Mouse (Mus musculus) left cerebral cortex, postnatal 14 days (tissue): ENCODE data around the gene Mef2c. TPM values are rescaled to one million over a fixed set of nuclear protein-coding genes. Genes with fewer than 3 reads are reported as not detected.

ENCODE experiments used
- DNase-seq, 2 experiments: peaks; one replicate each; pipeline ENCODE4 v3.0.0; 2021 to 2022; ENCODE audit warnings: low spot score in 2 of 2, mixed read lengths in 1 of 2
- intact Hi-C: fragments of 180-260 bp; cut with DNase I; formaldehyde crosslinking; loops from one replicate; pipeline ENCODE4 v1.15.1; 2025
- total RNA-seq, 2 experiments: library from RNA; stranded (reverse); gene quantifications; 2 replicates each; pipeline ENCODE4 v1.2.3; 2021

Gene Mef2c
- total RNA-seq, 2 experiments from 2014 or later: 845 to 1,036 TPM

DNA sequence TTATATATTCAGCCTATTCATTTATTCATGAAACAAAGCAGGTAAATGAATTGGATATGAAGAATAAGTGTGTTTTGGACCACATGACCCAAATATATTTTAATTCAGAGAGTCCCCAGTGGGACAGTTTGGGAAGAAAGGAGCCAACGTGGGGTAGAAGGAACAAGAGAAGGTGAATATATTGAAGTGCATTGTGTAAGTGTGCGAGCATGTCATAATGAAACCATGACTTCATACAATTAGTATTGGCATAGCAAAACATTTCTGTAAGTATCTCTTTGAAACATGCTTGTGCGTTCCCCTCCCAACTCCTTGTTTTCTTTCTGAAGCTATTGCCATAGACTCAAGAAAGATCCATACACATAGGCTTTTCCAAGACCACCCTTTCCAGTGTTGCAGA, 147.0 kb downstream of the Mef2c start:
- intact Hi-C loops: loop anchor here (10.0 kb wide), 2 partner anchors 576 to 1886 kb away; no protein-coding TSS in a partner anchor
- DNase-seq: no peak

DNA sequence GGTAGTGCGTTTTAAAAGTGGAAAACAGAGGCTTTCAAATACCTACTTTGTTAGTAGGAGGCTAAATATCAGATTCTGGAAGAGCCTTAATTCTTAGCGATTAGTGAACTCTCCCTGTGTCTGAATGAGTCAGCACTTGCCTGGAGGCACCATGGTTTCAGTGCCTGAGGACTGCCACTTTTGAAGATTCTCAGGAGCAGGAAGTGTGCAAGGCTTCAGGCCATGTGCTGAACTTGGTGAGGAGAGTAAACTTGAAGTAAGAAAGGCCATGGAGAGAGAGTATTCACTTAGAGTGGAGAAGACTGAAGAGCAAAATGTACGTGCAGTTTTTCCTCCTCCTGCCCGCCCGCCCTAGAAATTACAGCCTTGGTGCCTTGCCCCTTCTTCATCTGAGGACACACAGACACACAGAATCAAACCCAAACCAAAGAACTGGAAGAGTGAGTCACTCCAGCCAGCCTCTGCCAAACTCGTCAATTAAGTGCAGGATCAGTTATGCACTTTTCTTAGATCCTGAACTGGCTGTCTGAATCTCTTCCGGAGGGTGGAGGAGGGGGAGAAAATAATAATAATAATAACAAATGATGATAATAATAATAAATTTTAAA, 148.2 kb downstream of the Mef2c start:
- intact Hi-C loops: loop anchor here (10.0 kb wide), 2 partner anchors 577 to 1887 kb away; no protein-coding TSS in a partner anchor
- no peak for DNase-seq

DNA sequence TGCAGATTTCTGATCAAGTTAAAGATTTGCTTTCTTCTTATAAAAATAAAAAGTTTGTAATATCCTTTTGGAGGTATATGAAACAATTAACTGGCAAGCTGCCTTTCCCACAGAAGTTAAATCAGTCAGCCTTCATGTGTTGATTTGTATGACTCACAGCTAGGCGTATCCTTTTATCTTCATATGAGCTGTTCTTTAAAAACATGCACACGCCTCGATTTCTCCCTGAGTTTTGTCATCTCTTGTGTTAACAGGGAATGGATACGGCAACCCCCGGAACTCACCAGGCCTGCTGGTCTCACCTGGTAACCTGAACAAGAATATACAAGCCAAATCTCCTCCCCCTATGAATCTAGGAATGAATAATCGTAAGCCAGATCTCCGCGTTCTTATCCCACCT, 148.7 kb downstream of the Mef2c start:
- intact Hi-C loops: loop anchor here (10.0 kb wide), 2 partner anchors 578 to 1888 kb away; no protein-coding TSS in a partner anchor
- no peak for DNase-seq

DNA sequence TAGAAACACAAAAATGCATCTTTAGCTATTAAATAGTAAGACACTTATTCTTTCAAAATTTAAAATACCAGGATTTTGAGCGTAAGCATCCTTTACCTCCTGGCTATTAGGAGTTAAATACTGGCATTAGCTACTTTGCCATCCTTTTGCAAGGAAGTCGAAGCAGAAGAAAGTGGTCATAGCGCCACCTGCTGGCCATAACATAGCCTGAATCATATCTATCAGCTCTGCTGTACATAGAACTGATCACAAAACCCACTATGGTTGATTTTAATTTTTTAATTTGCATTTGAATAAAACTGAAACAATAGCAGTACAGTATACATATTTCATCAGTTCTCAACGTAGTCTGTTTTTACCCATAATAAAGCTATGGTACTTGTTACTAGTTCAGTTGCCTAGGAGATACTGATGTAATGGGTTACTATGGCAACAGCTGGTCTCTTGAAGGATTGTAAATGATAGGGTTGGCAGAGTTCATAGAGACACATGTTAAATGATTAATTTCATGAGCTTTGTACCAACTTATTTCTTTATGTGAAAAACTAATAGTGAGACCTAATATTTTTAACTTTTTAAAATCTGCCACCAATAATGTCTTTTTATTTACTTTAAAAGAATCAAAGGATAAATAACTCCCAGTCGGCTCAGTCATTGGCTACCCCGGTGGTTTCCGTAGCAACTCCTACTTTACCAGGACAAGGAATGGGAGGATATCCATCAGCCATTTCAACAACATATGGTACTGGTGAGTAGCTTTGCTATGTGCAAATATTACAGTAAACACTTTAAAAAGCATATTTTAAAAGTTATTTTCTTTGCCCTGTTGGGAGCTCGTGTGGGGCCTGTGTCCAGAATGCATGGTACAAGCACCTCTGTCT, 151.3 kb downstream of the Mef2c start:
- intact Hi-C loops: loop anchor here (5.0 to 10.0 kb wide), 5 partner anchors 128 to 1890 kb away; no protein-coding TSS in a partner anchor
- peak; percentile 92 to 95 for DNase-seq

DNA sequence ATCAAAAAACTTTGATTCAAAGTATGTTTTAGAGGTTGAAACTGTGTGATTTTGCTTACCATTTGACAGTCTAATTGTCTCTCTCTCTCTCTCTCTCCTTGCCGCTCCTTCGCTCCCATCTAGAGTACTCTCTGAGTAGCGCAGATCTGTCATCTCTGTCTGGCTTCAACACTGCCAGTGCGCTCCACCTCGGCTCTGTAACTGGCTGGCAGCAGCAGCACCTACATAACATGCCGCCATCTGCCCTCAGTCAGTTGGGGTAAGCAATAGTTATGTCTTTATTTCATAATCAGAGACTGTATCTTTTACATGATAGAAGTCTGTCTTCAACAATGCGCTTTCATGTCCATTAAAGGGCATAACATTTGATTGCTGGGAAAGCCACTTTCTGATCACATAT, 152.3 kb downstream of the Mef2c start:
- intact Hi-C loops: loop anchor here (5.0 to 10.0 kb wide), 5 partner anchors 129 to 1891 kb away; no protein-coding TSS in a partner anchor
- peak; percentile 48 to 60 for DNase-seq

DNA sequence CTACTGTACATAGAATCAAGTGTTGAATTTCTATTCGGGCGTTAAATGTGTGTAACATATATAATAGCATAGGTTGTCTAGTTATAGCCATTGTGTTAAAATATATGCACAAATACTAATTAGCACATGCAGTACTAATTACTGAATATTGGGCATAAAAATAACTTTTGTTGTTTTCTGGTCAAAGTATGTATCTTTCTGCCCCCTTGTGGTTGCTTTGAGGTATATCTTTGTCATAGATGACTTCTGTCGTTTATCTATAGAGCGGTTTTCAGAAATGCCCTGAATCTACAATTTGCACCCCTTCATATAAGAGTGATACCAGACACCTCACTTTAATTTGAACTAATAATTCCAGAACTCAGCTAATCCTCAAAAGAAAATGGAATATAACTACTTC, 152.9 kb downstream of the Mef2c start:
- DNase-seq: no peak
- intact Hi-C loops: loop anchor here (5.0 to 10.0 kb wide), 5 partner anchors 129 to 1892 kb away; no protein-coding TSS in a partner anchor

DNA sequence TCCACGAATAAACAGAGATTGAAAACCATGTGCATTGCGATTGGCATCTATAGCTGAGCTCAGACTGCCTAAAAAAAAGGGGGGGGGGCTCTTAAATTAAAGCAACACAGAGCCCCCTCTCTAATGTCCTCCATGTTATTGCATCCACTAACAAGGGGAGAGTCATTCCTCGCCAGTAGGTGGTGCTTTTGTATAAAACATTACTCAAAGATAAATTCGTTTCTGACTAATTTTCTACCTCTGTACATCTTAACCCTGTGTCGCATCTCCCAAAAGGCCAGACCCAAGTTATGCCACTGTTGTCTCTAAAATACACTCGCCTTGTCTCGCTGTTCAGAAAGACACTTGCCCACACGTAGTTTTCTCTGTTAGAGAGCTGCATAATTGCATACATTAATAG, 156.9 kb downstream of the Mef2c start:
- intact Hi-C loops: loop anchor here (5.0 kb wide), 2 partner anchors 52 to 687 kb away; no protein-coding TSS in a partner anchor
- DNase-seq: no peak

DNA sequence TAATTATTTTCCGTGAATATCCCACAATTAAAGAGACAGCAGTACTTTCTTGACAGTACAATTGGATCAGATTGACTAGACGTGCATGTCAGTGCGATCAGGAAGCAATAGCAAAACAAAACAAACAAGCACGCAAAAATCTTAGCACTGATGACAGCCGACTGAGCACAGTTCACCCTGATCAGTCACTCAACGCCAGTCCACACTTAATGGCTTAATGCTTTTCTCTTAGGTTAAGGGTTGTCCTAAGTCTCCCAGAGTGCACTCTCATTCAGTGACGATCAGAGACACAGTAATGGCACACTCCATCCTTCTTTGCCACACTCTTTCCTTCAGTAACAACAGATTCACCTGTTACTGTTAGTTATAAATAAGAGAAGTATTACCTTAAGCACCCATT, 157.3 kb downstream of the Mef2c start:
- intact Hi-C loops: loop anchor here (5.0 kb wide), 2 partner anchors 51 to 686 kb away; no protein-coding TSS in a partner anchor
- DNase-seq: no peak

DNA sequence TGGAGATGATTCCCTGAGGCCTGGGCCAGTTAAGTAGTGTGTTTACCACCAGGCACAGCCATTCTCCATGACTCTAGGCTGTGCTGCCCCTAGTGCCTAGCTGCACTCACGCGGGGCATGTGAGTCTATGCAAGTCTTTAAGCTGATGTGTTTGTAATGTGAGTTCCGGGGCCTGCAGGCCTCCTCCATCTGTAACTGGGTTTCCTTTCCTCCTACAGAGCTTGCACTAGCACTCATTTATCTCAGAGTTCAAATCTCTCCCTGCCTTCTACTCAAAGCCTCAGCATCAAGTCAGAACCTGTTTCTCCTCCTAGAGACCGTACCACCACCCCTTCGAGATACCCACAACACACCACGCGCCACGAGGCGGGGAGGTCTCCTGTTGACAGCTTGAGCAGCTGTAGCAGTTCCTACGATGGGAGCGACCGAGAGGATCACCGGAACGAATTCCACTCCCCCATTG, 158.3 kb downstream of the Mef2c start:
- intact Hi-C loops: loop anchor here (5.0 kb wide), 2 partner anchors 50 to 685 kb away; no protein-coding TSS in a partner anchor
- DNase-seq: peak in 1 of 2 experiments; percentile 62

DNA sequence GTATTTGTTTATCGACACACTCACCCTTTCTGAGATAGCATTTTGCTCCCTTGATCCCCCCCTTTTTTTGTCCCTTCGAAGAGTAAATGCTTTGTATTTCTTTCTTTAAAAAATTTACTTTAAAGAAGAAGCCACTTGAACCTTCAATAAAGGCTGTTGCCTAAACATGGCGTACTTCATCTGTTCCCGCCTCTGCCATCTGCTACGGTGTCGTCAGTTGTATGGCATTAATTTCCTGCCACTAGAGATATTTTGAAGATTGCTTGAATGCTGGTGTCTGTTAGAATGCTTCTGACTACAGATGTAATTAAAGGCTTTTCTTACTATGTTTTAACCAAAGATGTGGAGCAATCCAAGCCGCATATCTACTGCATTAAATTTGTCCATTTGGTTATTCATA, 162.3 kb downstream of the Mef2c start:
- DNase-seq: no peak
- intact Hi-C loops: no loop called here

DNA sequence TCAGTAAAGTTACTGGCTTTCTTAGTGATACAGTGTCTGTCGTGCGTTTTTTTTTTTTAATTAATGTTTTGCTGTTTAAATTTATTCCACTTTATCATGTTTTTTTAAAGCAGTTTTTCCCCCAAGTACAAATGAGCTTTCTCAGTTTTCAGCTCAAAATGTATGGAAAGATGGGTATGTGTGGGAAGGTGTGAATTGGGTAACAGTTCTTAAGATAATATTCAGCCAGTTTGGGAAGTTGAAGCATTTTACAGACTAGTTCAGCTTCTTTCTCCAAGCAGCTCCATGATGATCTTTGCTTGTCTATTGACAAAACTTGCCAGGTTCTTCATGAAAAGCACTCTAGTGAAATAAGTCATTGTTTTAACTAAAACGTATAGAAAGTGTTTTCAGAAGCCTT, 163.2 kb downstream of the Mef2c start:
- intact Hi-C loops: no loop called here
- DNase-seq: no peak

DNA sequence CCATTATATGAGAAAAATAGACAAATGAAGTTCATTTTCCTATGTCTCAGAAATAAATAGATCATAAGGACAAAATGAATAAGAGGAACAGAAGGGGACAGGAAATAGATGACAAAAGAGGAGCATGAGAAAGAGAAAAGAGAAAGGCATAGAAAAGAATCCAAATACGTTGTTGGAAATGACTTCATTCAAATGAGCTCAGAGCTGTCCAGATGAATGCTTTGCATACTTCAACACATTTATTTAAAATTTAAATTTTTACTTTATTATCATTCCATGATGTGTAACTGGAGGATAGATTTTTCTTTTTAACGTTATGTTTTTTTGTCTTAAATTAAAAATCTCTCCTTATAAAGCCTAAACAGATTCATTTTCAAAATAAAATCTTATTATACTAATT, 203.8 kb downstream of the Mef2c start:
- intact Hi-C loops: no loop called here

DNA sequence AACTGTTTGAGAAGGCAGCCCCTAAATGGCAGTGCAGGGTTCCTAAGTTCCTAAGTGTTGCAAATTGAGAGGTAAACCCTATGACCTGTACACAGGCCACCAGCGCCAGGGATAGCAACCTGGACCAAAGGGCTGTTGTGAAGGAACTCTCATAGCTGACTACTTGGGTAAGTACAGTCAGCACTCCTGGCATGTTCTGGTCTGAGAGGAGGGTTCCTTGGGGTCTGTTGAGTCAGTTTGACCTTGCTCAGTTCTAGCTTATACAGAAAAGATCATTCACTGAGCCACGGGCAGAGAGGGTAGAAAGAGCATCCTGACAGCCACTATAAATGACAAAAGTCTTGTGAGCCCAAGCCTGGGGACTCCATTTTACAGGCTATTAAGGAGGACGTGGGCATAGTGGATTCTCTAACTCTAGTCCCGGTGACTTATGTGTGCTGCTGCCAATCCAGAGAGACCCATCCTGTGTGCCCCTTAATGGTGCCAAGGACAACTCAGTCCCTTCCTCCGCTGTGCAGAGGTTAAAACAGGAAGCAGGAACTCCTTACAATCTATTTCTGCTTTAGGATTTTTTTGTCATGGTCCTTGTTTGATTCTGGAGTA, 209.0 kb downstream of the Mef2c start:
- DNase-seq: peak in 1 of 2 experiments; percentile 8
- intact Hi-C loops: loop anchor here (5.0 kb wide), 1 partner anchor 51 kb away; no protein-coding TSS in a partner anchor

More for the DNA sequence above, 203.8 kb downstream of the Mef2c start:
- DNase-seq: no peak

DNA sequence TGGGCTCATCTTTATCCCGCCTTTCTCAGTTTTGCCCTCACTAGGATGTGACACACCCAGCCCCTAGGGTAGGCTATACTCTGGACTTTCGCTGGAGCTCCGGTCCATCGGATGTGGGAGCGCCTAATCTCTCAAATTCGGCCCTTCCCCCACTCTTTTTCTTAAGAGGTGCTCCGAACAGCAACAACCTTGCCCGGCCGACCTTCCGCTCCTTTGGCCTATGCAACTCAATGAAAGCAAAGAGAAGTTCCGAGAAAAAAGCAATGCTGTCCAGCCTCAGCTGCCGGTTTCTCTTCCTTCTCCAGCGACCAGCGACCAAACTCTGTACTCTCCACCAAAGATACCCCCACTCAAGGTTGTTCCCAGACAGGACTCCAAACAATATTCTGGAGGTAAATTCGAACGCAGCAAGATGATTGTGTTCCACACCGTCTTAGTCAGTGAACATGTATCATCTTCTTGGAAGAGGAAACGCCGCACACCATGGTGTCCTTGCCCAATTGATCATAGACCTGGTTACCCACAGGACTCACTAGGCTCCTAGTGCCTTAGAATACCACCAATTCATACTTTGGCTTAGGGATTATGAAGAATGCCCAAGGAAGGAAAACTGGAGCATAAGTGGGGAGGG, 209.9 kb downstream of the Mef2c start:
- peak; percentile 20 to 23 for DNase-seq

DNA sequence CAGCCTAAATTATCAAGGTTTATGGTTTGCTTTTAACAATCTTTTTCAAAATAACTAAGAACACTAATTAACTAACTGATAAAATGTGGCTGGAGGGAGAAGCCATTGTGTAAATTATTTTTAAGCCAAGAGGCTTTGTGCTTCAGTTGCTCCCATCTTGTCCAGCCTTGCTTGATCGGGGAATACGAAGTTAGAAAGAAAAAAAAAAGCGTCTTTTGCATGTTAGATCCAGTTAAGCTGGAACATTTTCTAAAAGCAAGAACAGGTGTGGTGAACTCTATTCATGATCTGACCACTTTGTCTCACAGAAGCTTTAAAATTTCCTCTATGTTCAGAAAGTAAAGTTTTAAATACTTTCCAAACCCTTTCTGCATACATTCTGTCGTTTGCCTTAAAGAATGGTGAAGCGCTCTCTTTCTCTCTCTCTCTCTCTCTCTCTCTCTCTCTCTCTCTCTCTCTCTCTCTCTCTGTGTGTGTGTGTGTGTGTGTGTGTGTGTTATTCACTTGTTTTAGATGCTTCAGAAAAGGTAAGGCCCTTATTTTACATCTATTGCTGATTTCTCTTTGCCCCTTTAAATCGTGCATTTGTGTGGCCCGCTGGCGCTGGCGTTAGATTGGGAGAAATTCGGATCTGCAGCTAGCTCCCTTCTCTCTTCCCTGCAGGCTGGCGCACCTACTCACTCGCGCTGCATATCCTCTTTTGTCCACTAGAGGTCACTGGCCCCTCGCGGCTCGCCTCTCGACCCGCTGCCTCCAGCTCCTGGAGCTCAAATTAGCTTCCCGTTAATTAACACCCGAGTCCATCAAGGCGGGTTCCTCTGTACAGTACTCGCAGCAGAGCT, 210.9 kb downstream of the Mef2c start:
- intact Hi-C loops: loop anchor here (2.0 to 5.0 kb wide), 2 partner anchors 52 to 634 kb away; no protein-coding TSS in a partner anchor
- peak; percentile 96 for DNase-seq

More for the DNA sequence above, 209.9 kb downstream of the Mef2c start:
- intact Hi-C loops: loop anchor here (2.0 to 5.0 kb wide), 2 partner anchors 51 to 635 kb away; no protein-coding TSS in a partner anchor

DNA sequence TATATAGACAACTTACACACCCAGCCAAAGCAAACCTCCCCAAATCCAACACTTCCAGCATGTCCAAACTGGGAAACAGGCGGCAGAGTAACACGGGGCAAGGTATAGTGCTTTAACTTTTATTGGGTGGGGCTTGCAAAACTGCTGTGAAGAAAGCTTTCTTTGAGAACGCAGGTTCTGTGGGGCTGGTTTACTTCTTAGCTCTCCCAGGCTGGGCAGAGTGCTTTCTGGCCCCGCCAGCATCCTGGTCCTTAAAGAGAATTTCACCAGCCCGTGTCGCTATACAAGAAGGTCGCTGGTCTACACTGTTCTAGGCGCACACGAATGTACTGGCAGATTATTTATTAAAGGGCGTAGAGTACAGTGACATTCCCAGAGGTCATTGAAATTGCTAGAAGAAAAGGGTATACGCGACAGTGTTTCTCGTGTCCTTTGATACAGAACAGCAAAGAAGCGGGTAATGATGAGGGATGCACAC, 211.5 kb downstream of the Mef2c start:
- intact Hi-C loops: loop anchor here (2.0 kb wide), 1 partner anchor 633 kb away; no protein-coding TSS in a partner anchor
- DNase-seq: no peak

DNA sequence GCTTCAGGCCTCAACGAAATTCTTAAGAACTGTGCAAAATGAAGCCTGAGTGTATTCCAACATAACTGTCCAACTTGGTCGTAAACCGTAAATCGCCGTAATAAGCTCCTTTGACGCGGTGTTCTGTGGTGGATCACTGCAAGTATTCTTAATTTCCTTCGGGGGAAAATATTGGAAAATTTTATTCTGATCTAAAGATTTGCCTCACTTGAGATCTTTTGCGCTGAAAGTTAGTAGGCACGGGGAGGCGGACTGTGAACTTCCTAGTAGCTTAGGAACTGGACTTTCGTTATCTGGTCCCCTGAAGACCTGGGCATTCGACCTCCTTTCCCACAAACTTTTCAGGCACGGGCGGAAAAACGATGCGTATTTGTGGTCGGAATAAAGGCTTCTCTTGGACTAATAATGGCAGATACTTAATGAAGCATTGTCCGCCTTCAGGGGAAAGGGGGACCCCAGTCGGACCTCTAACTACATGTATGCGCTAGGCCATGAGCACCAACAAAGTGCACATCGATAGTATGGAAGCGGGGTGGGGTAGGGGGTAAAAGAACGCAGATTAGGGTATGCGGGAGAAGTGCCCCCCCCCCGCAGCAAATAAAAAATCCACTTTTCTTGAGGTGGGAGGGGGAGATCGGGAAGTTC, 212.3 kb downstream of the Mef2c start:
- DNase-seq: peak; percentile 9 to 25
- intact Hi-C loops: loop anchor here (2.0 kb wide), 2 partner anchors 633 to 1043 kb away; no protein-coding TSS in a partner anchor
